ENCODE assay signal across 19 mouse cellular contexts in the genomic region with DNA sequence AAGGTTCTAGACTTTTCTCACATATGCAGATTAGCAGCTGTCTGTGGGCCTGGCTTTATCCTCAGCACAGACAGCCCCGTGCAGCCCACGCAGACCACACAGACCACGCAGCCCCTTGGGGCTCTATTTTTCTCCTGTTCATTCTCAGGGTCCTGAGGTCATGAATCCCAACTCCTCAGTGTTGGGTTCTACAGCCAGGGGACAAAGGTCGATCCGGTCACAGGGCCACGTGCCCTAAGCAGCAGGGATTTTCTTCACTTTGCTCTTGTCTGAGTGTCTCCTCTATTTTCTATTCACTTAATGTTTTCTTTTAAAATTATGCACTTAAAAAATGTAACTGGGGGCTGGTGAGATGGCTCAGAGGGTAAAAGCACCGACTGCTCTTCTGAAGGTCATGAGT. TPM values are rescaled to one million over a fixed set of nuclear protein-coding genes. Genes with fewer than 3 reads are reported as not detected.
A peak's percentile ranks its signal among the peaks of the same experiment; 100 is the strongest.
DNase-seq lines count a peak whose midpoint lies in the region; ATAC-seq and TF ChIP-seq lines count a peak whose summit lies in the region.
"Had no signal": no experiment of that assay in that cellular context is flagged by ENCODE, and none has a peak within 500 bp of the region (broad histone marks: within the 10 kb centered on the region; RNA-seq: fewer than 3 reads in every experiment).

No protein-coding gene starts in this region.

- no peaks in the 10 kb centered on the region for H3K27me3 ChIP-seq in heart, embryonic 11.5 days (ENCODE audit: control insufficient read depth, insufficient read depth, low read length)
- H3K27me3 ChIP-seq in kidney, embryonic 14.5 days (ENCODE audit: control insufficient read depth, insufficient read depth, low read length), result peaks cover 2% of the 10 kb centered on the region; the same call in 1 of the 2 replicates
- H3K27me3 ChIP-seq in spleen, adult 2 months (ENCODE audit: control insufficient read depth, insufficient read depth, low read length), result no peaks in the 10 kb centered on the region
- H3K27me3 ChIP-seq: forebrain, embryonic 15.5 days; neural tube, embryonic 13.5 days had no signal

- H3K9ac ChIP-seq in heart, embryonic 11.5 days (ENCODE audit: low read depth, low read length), result peak overlapping the region; percentile 58; the same call in 1 of the 2 replicates
- H3K9ac ChIP-seq in kidney, embryonic 14.5 days (ENCODE audit: low read depth, low read length), result no peak overlapping the region
- H3K9ac ChIP-seq: forebrain, embryonic 15.5 days; liver, embryonic 14.5 days; midbrain, embryonic 13.5 days; neural tube, embryonic 13.5 days had no signal

- TF ChIP-seq POLR2A in spleen, adult 2 months (IDR thresholded peaks at IDR 0.05; ENCODE audit: low read depth, low read length), result no peak

- H3K27ac ChIP-seq in heart, embryonic 11.5 days (ENCODE audit: low read depth, low read length), result no peak overlapping the region; the same call in 1 of the 2 replicates
- no peak overlapping the region for H3K27ac ChIP-seq in kidney, embryonic 14.5 days (ENCODE audit: low read depth, low read length)
- peak overlapping the region; percentile 43; the same call in 1 of the 2 replicates for H3K27ac ChIP-seq in spleen, adult 2 months (ENCODE audit: insufficient read depth, low read length)
- H3K27ac ChIP-seq: forebrain, embryonic 15.5 days; hindbrain, postnatal 0 days; left cerebral cortex, adult 2 months; liver, embryonic 14.5 days; midbrain, embryonic 13.5 days; neural tube, embryonic 13.5 days had no signal

- DNase-seq in heart, postnatal 25 days (ENCODE audit: low spot score), result no peak
- DNase-seq in kidney, adult 11 months, result peak; percentile 55
- no peak for DNase-seq in spleen, adult 2 months (ENCODE audit: low read depth in 1 of 2, low spot score in 2 of 2)
- DNase-seq in spleen, postnatal 14 days (ENCODE audit: low spot score in 2 of 2), result no peak
- DNase-seq in kidney, postnatal 36 days, result peak; percentile 71 to 73
- no peak for DNase-seq in left cerebral cortex, postnatal 14 days (ENCODE audit: low spot score in 2 of 2)
- DNase-seq: cerebellum, adult 18-20 months; cerebellum, postnatal 25 days; embryo, embryonic 11 days; gastrocnemius, postnatal 14 days; right cerebral cortex, adult 18-20 months had no signal

- intact Hi-C loops in heart, postnatal 25 days (cut with DNase I), result no loop called here
- intact Hi-C loops in left cerebral cortex, postnatal 14 days (cut with DNase I), result no loop called here

- no peak overlapping the region for H3K4me3 ChIP-seq in heart, embryonic 11.5 days (ENCODE audit: low read depth, low read length)
- H3K4me3 ChIP-seq in kidney, embryonic 14.5 days (ENCODE audit: low read length), result no peak overlapping the region
- H3K4me3 ChIP-seq in spleen, adult 2 months (ENCODE audit: extremely low read depth, insufficient read depth, insufficient read length), result no peak overlapping the region
- H3K4me3 ChIP-seq: forebrain, embryonic 15.5 days; left cerebral cortex, adult 2 months; midbrain, embryonic 13.5 days; neural tube, embryonic 13.5 days had no signal

- TF ChIP-seq CTCF in spleen, adult 2 months (IDR thresholded peaks at IDR 0.05; ENCODE audit: extremely low read depth, insufficient read depth, insufficient read length, insufficient replicate concordance), result no peak

- 0 out of 2 replicates have a peak overlapping the region, but pooled peaks have one; percentile 24 for H3K4me2 ChIP-seq in heart, embryonic 11.5 days
- H3K4me2 ChIP-seq in kidney, embryonic 14.5 days (replicated peaks; ENCODE audit: low read depth, low read length), result no peak overlapping the region
- H3K4me2 ChIP-seq: forebrain, embryonic 15.5 days; midbrain, embryonic 13.5 days; neural tube, embryonic 13.5 days had no signal

- peaks cover 43% of the 10 kb centered on the region for H3K4me1 ChIP-seq in heart, embryonic 11.5 days (ENCODE audit: control insufficient read depth, insufficient read depth, low read length)
- H3K4me1 ChIP-seq in kidney, embryonic 14.5 days (ENCODE audit: control insufficient read depth, insufficient read depth, low read length), result no peaks in the 10 kb centered on the region
- H3K4me1 ChIP-seq in spleen, adult 2 months (ENCODE audit: control insufficient read depth, insufficient read depth, insufficient read length), result peaks cover 12% of the 10 kb centered on the region; the same call in 1 of the 2 replicates
- H3K4me1 ChIP-seq: forebrain, embryonic 15.5 days; midbrain, embryonic 13.5 days; neural tube, embryonic 13.5 days had no signal

- H3K9me3 ChIP-seq in heart, embryonic 11.5 days (replicated peaks; ENCODE audit: control insufficient read depth, low read length), result no peaks in the 10 kb centered on the region
- H3K9me3 ChIP-seq in kidney, embryonic 14.5 days (ENCODE audit: control insufficient read depth, low read length), result no peaks in the 10 kb centered on the region
- H3K9me3 ChIP-seq: forebrain, embryonic 15.5 days; midbrain, embryonic 13.5 days; neural tube, embryonic 13.5 days had no signal

- WGBS in heart, embryonic 11.5 days (ENCODE audit: insufficient replicate concordance), result 72% methylated on average over 7 of the region's 7 CpGs
- WGBS in kidney, embryonic 14.5 days, result 69% methylated on average over 7 of the region's 7 CpGs
- 56% methylated on average over 7 of the region's 7 CpGs for WGBS in spleen, adult 2 months

- ATAC-seq in heart, embryonic 11.5 days (replicated peaks; ENCODE audit: insufficient number of reproducible peaks, low FRiP score, low TSS enrichment), result no peak
- ATAC-seq in kidney, embryonic 14.5 days (ENCODE audit: low FRiP score, low TSS enrichment), result no peak
- ATAC-seq: forebrain, embryonic 15.5 days; hindbrain, postnatal 0 days; midbrain, embryonic 13.5 days had no signal

- 0 out of 2 replicates have a peak, but pooled peaks cover 4% of the 10 kb centered on the region for H3K36me3 ChIP-seq in heart, embryonic 11.5 days (ENCODE audit: control insufficient read depth, insufficient read depth, low read length)
- no peaks in the 10 kb centered on the region for H3K36me3 ChIP-seq in kidney, embryonic 14.5 days (ENCODE audit: control insufficient read depth, insufficient read depth, low read length)
- no peaks in the 10 kb centered on the region; the same call in 1 of the 2 replicates for H3K36me3 ChIP-seq in spleen, adult 2 months (ENCODE audit: control insufficient read depth, insufficient read depth, low read length)
- H3K36me3 ChIP-seq: forebrain, embryonic 15.5 days; midbrain, embryonic 13.5 days; neural tube, embryonic 13.5 days had no signal

RNA-seq across cellular contexts. Expression of gene Fam78a, which starts 9.3 kb away (rescaled TPM):
- 43.1 and 43.7 TPM in 2 replicates for polyA plus RNA-seq in heart, embryonic 11.5 days (2014; fragmentation: Nextera tagmentation; extraction: Ambion mirVana)
- total RNA-seq in heart, postnatal 25 days (2021), result 10 to 100 TPM; 20.0 TPM
- 1.2 and 1.7 TPM in 2 replicates for polyA plus RNA-seq in kidney, embryonic 14.5 days (2014; fragmentation: Nextera tagmentation; extraction: Ambion mirVana)
- 33.1 and 48.3 TPM in 2 replicates for polyA plus RNA-seq in spleen, adult 2 months (2012; rRNA removed)
- 1 to 10 TPM; 3.4 to 4.2 TPM for total RNA-seq in left cerebral cortex, postnatal 14 days (2021)

RNA-seq across cellular contexts. Expression of gene Plpp7, which starts 20.0 kb away (rescaled TPM):
- 10.0 and 11.7 TPM in 2 replicates for polyA plus RNA-seq in heart, embryonic 11.5 days (2014; fragmentation: Nextera tagmentation; extraction: Ambion mirVana)
- 10 to 100 TPM; 31.8 to 33.7 TPM for total RNA-seq in heart, postnatal 25 days (2021)
- polyA plus RNA-seq in kidney, embryonic 14.5 days (2014; fragmentation: Nextera tagmentation; extraction: Ambion mirVana), result 4.0 and 5.5 TPM in 2 replicates
- polyA plus RNA-seq in spleen, adult 2 months (2012; rRNA removed), result 2.6 and 4.6 TPM in 2 replicates
- total RNA-seq in left cerebral cortex, postnatal 14 days (2021), result 10 to 100 TPM; 24.5 to 28.5 TPM

Comparison
In these comparisons a context has a peak if more than half of its experiments do, and no peak if none do; other contexts are left out.
1. DNase-seq: peak in kidney, adult 11 months (single experiment) and kidney, postnatal 36 days (2 of 2); none in heart, postnatal 25 days (single experiment), spleen, adult 2 months (0 of 2), spleen, postnatal 14 days (0 of 2) and left cerebral cortex, postnatal 14 days (0 of 2).
2. RNA of gene Fam78a, which starts 9.3 kb away (polyA plus RNA-seq): 43.1 to 43.7 TPM in heart, embryonic 11.5 days and 33.1 to 48.3 TPM in spleen, adult 2 months; 1.2 to 1.7 TPM in kidney, embryonic 14.5 days; every median in the first group is over 10 times any median in the second.